Mouse (Mus musculus) C2C12 (cell line): ENCODE measurements around the gene Zranb2. TPM values are rescaled to one million over a fixed set of nuclear protein-coding genes. Genes with fewer than 3 reads are reported as not detected.

Experiments
- H3K27me3 ChIP-seq: one replicate; pipeline ENCODE4 v1.6.1; 2011; ENCODE audit not compliant: control insufficient read depth, insufficient read depth, insufficient read length
- H3K36me3 ChIP-seq: one replicate; pipeline ENCODE4 v1.6.1; 2011; ENCODE audit not compliant: control insufficient read depth, insufficient read depth
- H3K4me3 ChIP-seq: one replicate; pipeline ENCODE4 v1.5.1; 2011; ENCODE audit warnings: mild to moderate bottlenecking, control low read depth; ENCODE audit not compliant: poor library complexity, insufficient read depth, severe bottlenecking
- H3K79me2 ChIP-seq: one replicate; pipeline ENCODE4 v1.6.1; 2011; ENCODE audit not compliant: control insufficient read depth, insufficient read depth
- H3K79me3 ChIP-seq: one replicate; pipeline ENCODE4 v1.6.1; 2011; ENCODE audit warnings: low read depth, control low read depth
- H3ac ChIP-seq: one replicate; pipeline ENCODE3; 2011; ENCODE audit warnings: low read depth; ENCODE audit not compliant: control insufficient read depth, insufficient read length
- CEBPB ChIP-seq: IDR thresholded peaks from one replicate; pipeline ENCODE4 v1.6.1; 2011; ENCODE audit warnings: low read depth, mild to moderate bottlenecking, control low read depth, moderate library complexity
- CTCF ChIP-seq: IDR thresholded peaks from one replicate; pipeline ENCODE4 v1.5.1; 2011; ENCODE audit not compliant: control insufficient read depth, insufficient read depth, insufficient read length
- FOSL1 ChIP-seq: IDR thresholded peaks from one replicate; pipeline ENCODE4 v1.8.0; 2011; ENCODE audit warnings: mild to moderate bottlenecking, low read length; ENCODE audit not compliant: poor library complexity, insufficient read depth, severe bottlenecking
- MAX ChIP-seq: IDR thresholded peaks from one replicate; pipeline ENCODE4 v1.6.1; 2011; ENCODE audit warnings: mild to moderate bottlenecking, control low read depth
- MYOD1 ChIP-seq: IDR thresholded peaks from one replicate; pipeline ENCODE4 v1.6.1; 2011; ENCODE audit warnings: low read depth; ENCODE audit not compliant: control insufficient read depth, insufficient read length
- MYOG ChIP-seq: IDR thresholded peaks from one replicate; pipeline ENCODE4 v1.6.1; 2011; ENCODE audit not compliant: control insufficient read depth, insufficient read length; ENCODE audit errors: extremely low read depth
- USF1 ChIP-seq: IDR thresholded peaks from one replicate; pipeline ENCODE4 v1.6.1; 2011; ENCODE audit warnings: low read depth, mild to moderate bottlenecking, control low read depth, moderate library complexity
- long read RNA-seq, 2 experiments: library from polyadenylated mRNA; unstranded; transcript quantifications; one replicate each; pipeline ENCODE4 v2.0.0; 2019 to 2020
- polyA plus RNA-seq: library from polyadenylated mRNA; unstranded; fragments of >200 nt; fragmentation: generic; extraction: Trizol; gene quantifications from one replicate; pipeline ENCODE4 v1.2.1, GENCODE M21; 2012; ENCODE audit warnings: missing spikeins

Zranb2 gene
- 16.6 TPM for polyA plus RNA-seq
- long read RNA-seq, experiment 1, transcript Zranb2-203 (10 exons, 2,924 nt), result major isoform, 46 of 69 reads
- long read RNA-seq, experiment 1, partial matches to known transcripts, result 15 of 69 reads
- long read RNA-seq, experiment 1, other reads (novel, unspliced or antisense), result 3 of 69 reads
- long read RNA-seq, experiment 2, transcript Zranb2-206 (9 exons, 2,542 nt), result minor isoform, 22 of 482 reads
- long read RNA-seq, experiment 2, transcript Zranb2-203 (10 exons, 2,924 nt), result major isoform, 410 of 482 reads
- long read RNA-seq, experiment 2, transcript Zranb2-202 (11 exons, 2,737 nt), result minor isoform, 9 of 482 reads
- long read RNA-seq, experiment 2, partial matches to known transcripts, result 10 of 482 reads
- long read RNA-seq, experiment 2, other reads (novel, unspliced or antisense), result 31 of 482 reads

- peaks cover 51% of the 10 kb centered on the region for H3K79me2 ChIP-seq
These were observed at the start of gene Zranb2 for GRCm38 (mm10) chr3:157533964-157534785. Zranb2 (plus strand) TSS chr3:157534160.

GRCm38 (mm10) chr3:157492043-157492442 is 41.9 kb upstream of the Zranb2 start:
- no peaks in the 10 kb centered on the region for H3K27me3 ChIP-seq
- H3K79me2 ChIP-seq, result no peaks in the 10 kb centered on the region
- no peak for TF ChIP-seq USF1
- no peak for TF ChIP-seq MYOG
- TF ChIP-seq CEBPB, result no peak
- no peaks in the 10 kb centered on the region for H3K36me3 ChIP-seq
- no peak overlapping the region for H3ac ChIP-seq
- no peak overlapping the region for H3K4me3 ChIP-seq
- H3K79me3 ChIP-seq, result no peaks in the 10 kb centered on the region

More at GRCm38 (mm10) chr3:157533964-157534785, at the start of gene Zranb2:
- TF ChIP-seq MAX (peak; percentile 99), FOSL1 (no peak), USF1 (peak; percentile 70)
- Histone ChIP-seq H3K4me3 (peak within 1 kb of the TSS; percentile 74), H3ac (peak within 1 kb of the TSS; percentile 99), H3K36me3 (peaks cover 36% of the 10 kb centered on the region), H3K79me3 (peaks cover 45% of the 10 kb centered on the region), H3K27me3 (no peaks in the 10 kb centered on the region)

GRCm38 (mm10) chr3:157502216-157502615 is 31.7 kb upstream of the Zranb2 start:
- TF ChIP-seq CEBPB, result no peak
- no peak for TF ChIP-seq FOSL1
- no peak for TF ChIP-seq MAX
- TF ChIP-seq CTCF, result no peak
- TF ChIP-seq USF1, result no peak
- no peak for TF ChIP-seq MYOD1
- no peak for TF ChIP-seq MYOG
- H3K36me3 ChIP-seq, result no peaks in the 10 kb centered on the region
- H3K79me2 ChIP-seq, result no peaks in the 10 kb centered on the region

DNA sequence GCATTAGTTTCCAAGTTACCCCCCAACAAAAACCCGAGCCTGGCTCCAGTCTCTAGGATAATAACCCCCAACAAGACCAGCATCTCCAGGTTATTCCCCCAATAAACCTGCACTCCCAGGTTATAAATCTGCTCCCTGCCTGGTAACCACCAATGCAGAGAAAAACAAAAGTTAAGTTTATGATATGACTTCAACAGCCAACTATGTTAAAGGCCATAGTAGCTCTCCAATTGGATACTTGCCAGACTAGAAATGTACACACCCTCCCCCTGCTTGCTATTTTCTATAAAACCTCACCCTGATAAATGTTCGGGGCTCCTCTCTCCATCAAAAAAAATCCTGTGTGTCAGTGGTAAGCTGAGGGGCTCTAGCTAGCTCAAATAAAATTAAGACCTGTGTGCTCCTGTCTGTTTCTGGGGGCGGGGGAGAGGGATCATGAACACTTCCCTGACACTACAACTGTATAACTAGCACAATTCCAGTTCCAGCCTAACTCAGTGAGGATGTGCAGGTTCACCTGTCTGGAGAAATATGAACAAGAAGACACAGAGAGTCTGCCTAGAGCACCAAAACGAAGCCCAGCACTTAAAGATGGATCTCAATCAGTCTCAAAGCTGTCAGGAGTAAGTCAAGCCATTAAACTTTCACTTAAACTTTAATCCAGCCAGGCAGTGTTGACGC is 19.7 kb upstream of the Zranb2 start:
- TF ChIP-seq MAX, result no peak
- no peak for TF ChIP-seq USF1
- no peak for TF ChIP-seq CTCF
- no peak for TF ChIP-seq MYOG
- no peak for TF ChIP-seq MYOD1
- no peak for TF ChIP-seq FOSL1
- no peak for TF ChIP-seq CEBPB
- no peaks in the 10 kb centered on the region for H3K36me3 ChIP-seq
- H3K27me3 ChIP-seq, result no peaks in the 10 kb centered on the region
- H3K79me3 ChIP-seq, result no peaks in the 10 kb centered on the region
- H3ac ChIP-seq, result no peak overlapping the region
- H3K4me3 ChIP-seq, result no peak overlapping the region
- no peaks in the 10 kb centered on the region for H3K79me2 ChIP-seq

More at GRCm38 (mm10) chr3:157502216-157502615, 31.7 kb upstream of the Zranb2 start:
- no peak overlapping the region for H3K4me3 ChIP-seq
- H3K27me3 ChIP-seq, result no peaks in the 10 kb centered on the region
- H3K79me3 ChIP-seq, result no peaks in the 10 kb centered on the region
- H3ac ChIP-seq, result no peak overlapping the region

DNA sequence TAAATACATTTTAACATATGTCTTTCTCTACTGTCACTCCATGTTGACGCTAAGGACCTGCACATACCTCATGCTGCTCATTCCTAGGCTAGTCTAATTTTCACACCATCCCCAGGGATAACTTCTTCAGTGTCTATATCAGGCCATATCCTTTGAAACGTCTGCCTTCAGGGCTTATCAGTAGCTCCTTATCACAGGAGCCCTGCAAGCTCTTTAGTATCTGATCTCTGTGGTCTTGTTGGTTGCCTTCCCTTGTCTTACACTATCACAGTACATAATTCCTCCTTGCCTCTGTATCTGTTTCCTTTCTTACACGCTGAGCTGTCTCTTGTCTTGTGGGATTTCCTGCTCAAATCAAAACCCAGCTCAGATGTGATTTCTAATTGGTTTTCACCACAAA is 17.5 kb upstream of the Zranb2 start:
- Histone ChIP-seq H3K4me3 (no peak overlapping the region), H3ac (no peak overlapping the region), H3K36me3 (no peaks in the 10 kb centered on the region), H3K27me3 (no peaks in the 10 kb centered on the region), H3K79me3 (no peaks in the 10 kb centered on the region), H3K79me2 (no peaks in the 10 kb centered on the region)
- TF ChIP-seq MAX (no peak), MYOG (no peak), CEBPB (no peak), FOSL1 (no peak), USF1 (no peak), MYOD1 (no peak), CTCF (no peak)

DNA sequence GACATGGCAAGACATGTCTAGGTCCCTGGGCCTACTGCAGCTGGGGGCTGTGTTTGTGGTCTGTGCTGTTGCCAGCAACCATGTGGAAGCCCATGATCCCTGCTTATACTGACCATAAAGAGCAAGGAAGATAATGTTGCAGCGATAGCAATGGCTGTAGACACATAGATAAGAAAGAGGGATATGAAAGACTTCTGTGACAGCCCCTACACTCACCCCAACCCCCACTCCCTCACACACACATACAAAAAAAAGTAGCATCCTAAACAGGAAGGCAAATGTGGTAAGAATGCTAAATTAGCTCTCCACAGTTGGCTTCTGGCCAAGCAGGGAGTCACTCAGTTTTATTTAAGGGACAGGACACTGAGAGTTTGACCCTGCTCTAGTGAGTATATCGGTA is 16.0 kb upstream of the Zranb2 start:
- Histone ChIP-seq H3K4me3 (no peak overlapping the region), H3K36me3 (no peaks in the 10 kb centered on the region), H3K27me3 (no peaks in the 10 kb centered on the region), H3K79me2 (no peaks in the 10 kb centered on the region), H3K79me3 (no peaks in the 10 kb centered on the region), H3ac (no peak overlapping the region)
- no peak for TF ChIP-seq MYOG
- no peak for TF ChIP-seq CEBPB
- TF ChIP-seq MAX, result no peak
- TF ChIP-seq MYOD1, result no peak
- TF ChIP-seq FOSL1, result no peak
- TF ChIP-seq USF1, result no peak
- no peak for TF ChIP-seq CTCF
